Comparison of ENCODE assay signal across 12 mouse cellular contexts in genomic region chr4:55652628-55653027, GRCm38 (mm10).
DNase-seq lines count a peak whose midpoint lies in the region; ATAC-seq lines count a peak whose summit lies in the region.
"Had no signal": no experiment of that assay in that cellular context is flagged by ENCODE, and none has a peak within 500 bp of the region (broad histone marks: within the 10 kb centered on the region; RNA-seq: fewer than 3 reads in every experiment).

No protein-coding gene starts in this region.

- 77% methylated on average over 5 of the region's 5 CpGs for WGBS in forebrain, embryonic 11.5 days
- 81% methylated on average over 5 of the region's 5 CpGs for WGBS in forebrain, embryonic 16.5 days
- WGBS in hindbrain, embryonic 14.5 days: 73% methylated on average over 5 of the region's 5 CpGs
- 80% methylated on average over 5 of the region's 5 CpGs for WGBS in hindbrain, embryonic 10.5 days
- WGBS in neural tube, embryonic 11.5 days: 70% methylated on average over 5 of the region's 5 CpGs

- H3K4me2 ChIP-seq in forebrain, embryonic 11.5 days (ENCODE audit: low read depth, low read length, severe bottlenecking): no peak overlapping the region
- H3K4me2 ChIP-seq in forebrain, embryonic 16.5 days (ENCODE audit: low read length): no peak overlapping the region
- peak overlapping the region; percentile 82; the same call in 1 of the 2 replicates for H3K4me2 ChIP-seq in hindbrain, embryonic 14.5 days (replicated peaks)
- H3K4me2 ChIP-seq in neural tube, embryonic 11.5 days (ENCODE audit: low read depth): 0 out of 2 replicates have a peak overlapping the region, but pooled peaks have one; percentile 83

- peak; percentile 43 for DNase-seq in forebrain, embryonic 11.5 days (ENCODE audit: low spot score)
- DNase-seq in hindbrain, embryonic 14.5 days (ENCODE audit: low spot score): no peak
- DNase-seq in hindbrain, embryonic 10.5 days (ENCODE audit: low spot score): no peak
- DNase-seq in neural tube, embryonic 11.5 days (ENCODE audit: low spot score): no peak
- no peak for DNase-seq in neural tube, embryonic 10.5 days (ENCODE audit: extremely low spot score, low spot score)
- no peak for DNase-seq in embryo, embryonic 10.5 days (ENCODE audit: low spot score)
- DNase-seq in left cerebral cortex, adult 18-20 months (ENCODE audit: low spot score in 2 of 2): no peak
- DNase-seq: kidney, adult 11 months; left cerebral cortex, postnatal 4 days; lung, adult 18-20 months had no signal

- H3K27ac ChIP-seq in forebrain, embryonic 11.5 days (ENCODE audit: low read depth, low read length): no peak overlapping the region
- H3K27ac ChIP-seq in forebrain, embryonic 16.5 days (ENCODE audit: low read length): no peak overlapping the region
- no peak overlapping the region for H3K27ac ChIP-seq in hindbrain, embryonic 14.5 days
- no peak overlapping the region for H3K27ac ChIP-seq in hindbrain, embryonic 10.5 days
- no peak overlapping the region for H3K27ac ChIP-seq in neural tube, embryonic 11.5 days (ENCODE audit: low read depth, low read length)
- H3K27ac ChIP-seq: forebrain, embryonic 12.5 days had no signal

- no peaks in the 10 kb centered on the region for H3K27me3 ChIP-seq in forebrain, embryonic 11.5 days (ENCODE audit: control insufficient read depth, insufficient read depth, low read length)
- H3K27me3 ChIP-seq in forebrain, embryonic 16.5 days (replicated peaks; ENCODE audit: control insufficient read depth, insufficient read depth, low read length): no peaks in the 10 kb centered on the region
- no peaks in the 10 kb centered on the region for H3K27me3 ChIP-seq in hindbrain, embryonic 14.5 days (ENCODE audit: control insufficient read depth, insufficient read depth, low read length)
- peaks cover 43% of the 10 kb centered on the region for H3K27me3 ChIP-seq in hindbrain, embryonic 10.5 days (ENCODE audit: insufficient read depth, poor library complexity, severe bottlenecking)
- H3K27me3 ChIP-seq in neural tube, embryonic 11.5 days (ENCODE audit: control insufficient read depth, insufficient read depth, low read length): peaks cover 7% of the 10 kb centered on the region

- H3K36me3 ChIP-seq in forebrain, embryonic 11.5 days (ENCODE audit: control insufficient read depth, insufficient read depth, low read length): no peaks in the 10 kb centered on the region
- no peaks in the 10 kb centered on the region for H3K36me3 ChIP-seq in forebrain, embryonic 16.5 days (ENCODE audit: control insufficient read depth, insufficient read depth)
- H3K36me3 ChIP-seq in hindbrain, embryonic 14.5 days (replicated peaks; ENCODE audit: control insufficient read depth, insufficient read depth): no peaks in the 10 kb centered on the region
- H3K36me3 ChIP-seq in hindbrain, embryonic 10.5 days: no peaks in the 10 kb centered on the region
- no peaks in the 10 kb centered on the region for H3K36me3 ChIP-seq in neural tube, embryonic 11.5 days (ENCODE audit: control insufficient read depth, insufficient read depth, low read length)
- H3K36me3 ChIP-seq: forebrain, embryonic 12.5 days had no signal

- no peak for ATAC-seq in forebrain, embryonic 11.5 days (replicated peaks; ENCODE audit: low FRiP score)
- ATAC-seq in forebrain, embryonic 16.5 days: no peak
- no peak for ATAC-seq in hindbrain, embryonic 14.5 days (ENCODE audit: low FRiP score)
- no peak for ATAC-seq in neural tube, embryonic 11.5 days (ENCODE audit: insufficient read depth, low FRiP score, low TSS enrichment)

- no peak overlapping the region for H3K9ac ChIP-seq in forebrain, embryonic 11.5 days (ENCODE audit: low read length)
- H3K9ac ChIP-seq in forebrain, embryonic 16.5 days (replicated peaks; ENCODE audit: low read depth, low read length): no peak overlapping the region
- no peak overlapping the region for H3K9ac ChIP-seq in hindbrain, embryonic 14.5 days
- no peak overlapping the region for H3K9ac ChIP-seq in neural tube, embryonic 11.5 days (ENCODE audit: low read length)
- H3K9ac ChIP-seq: forebrain, embryonic 12.5 days had no signal

- 0 out of 2 replicates have a peak, but pooled peaks cover 2% of the 10 kb centered on the region for H3K4me1 ChIP-seq in forebrain, embryonic 11.5 days (replicated peaks; ENCODE audit: control insufficient read depth, insufficient read depth, low read length)
- peaks cover 13% of the 10 kb centered on the region for H3K4me1 ChIP-seq in forebrain, embryonic 16.5 days (replicated peaks; ENCODE audit: control insufficient read depth, insufficient read depth, low read length)
- H3K4me1 ChIP-seq in hindbrain, embryonic 14.5 days (replicated peaks; ENCODE audit: control insufficient read depth, insufficient read depth, low read length): peaks cover 11% of the 10 kb centered on the region
- H3K4me1 ChIP-seq in hindbrain, embryonic 10.5 days (replicated peaks): peaks cover 17% of the 10 kb centered on the region
- H3K4me1 ChIP-seq in neural tube, embryonic 11.5 days (ENCODE audit: control insufficient read depth, insufficient read depth, low read length): peaks cover 7% of the 10 kb centered on the region

- no peaks in the 10 kb centered on the region for H3K9me3 ChIP-seq in forebrain, embryonic 11.5 days (ENCODE audit: control insufficient read depth, low read length)
- H3K9me3 ChIP-seq in forebrain, embryonic 16.5 days (ENCODE audit: control insufficient read depth, low read length): no peaks in the 10 kb centered on the region
- no peaks in the 10 kb centered on the region for H3K9me3 ChIP-seq in hindbrain, embryonic 14.5 days (ENCODE audit: control insufficient read depth, low read length)
- H3K9me3 ChIP-seq in hindbrain, embryonic 10.5 days: no peaks in the 10 kb centered on the region
- no peaks in the 10 kb centered on the region for H3K9me3 ChIP-seq in neural tube, embryonic 11.5 days (ENCODE audit: control insufficient read depth, low read length)
- H3K9me3 ChIP-seq: forebrain, embryonic 12.5 days had no signal

- no peak overlapping the region for H3K4me3 ChIP-seq in forebrain, embryonic 11.5 days (ENCODE audit: low read depth, low read length)
- no peak overlapping the region for H3K4me3 ChIP-seq in forebrain, embryonic 16.5 days (replicated peaks; ENCODE audit: low read length)
- no peak overlapping the region for H3K4me3 ChIP-seq in hindbrain, embryonic 14.5 days (replicated peaks; ENCODE audit: low read length)
- H3K4me3 ChIP-seq in hindbrain, embryonic 10.5 days: no peak overlapping the region
- no peak overlapping the region for H3K4me3 ChIP-seq in neural tube, embryonic 11.5 days (ENCODE audit: low read depth, low read length)

Comparison
In these comparisons a context has a peak if more than half of its experiments do, and no peak if none do; other contexts are left out.
1. H3K4me2 ChIP-seq: peak in hindbrain, embryonic 14.5 days (single experiment) and neural tube, embryonic 11.5 days (single experiment); none in forebrain, embryonic 11.5 days (single experiment) and forebrain, embryonic 16.5 days (single experiment).